ENCODE assay signal across 8 mouse cellular contexts in the genomic region with DNA sequence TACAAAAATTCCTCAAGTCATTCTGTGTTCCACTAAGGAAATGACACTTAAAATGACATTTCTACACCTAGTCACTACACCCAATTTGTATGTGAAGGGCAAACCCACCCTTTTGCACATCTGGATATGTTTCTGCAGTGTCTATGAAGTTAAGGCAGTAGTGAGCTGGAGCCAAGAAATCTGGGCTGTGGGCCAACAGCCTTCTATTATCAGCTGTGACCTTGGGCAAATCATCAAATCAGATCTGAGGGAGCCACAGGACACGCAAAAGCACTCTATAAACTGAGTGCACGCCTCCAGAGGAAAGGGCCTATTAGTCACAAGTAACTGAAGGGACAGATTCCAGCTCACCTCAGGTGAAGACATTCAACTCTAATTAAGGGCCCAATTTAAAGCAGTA. TPM values are rescaled to one million over a fixed set of nuclear protein-coding genes. Genes with fewer than 3 reads are reported as not detected.
DNase-seq lines count a peak whose midpoint lies in the region; ATAC-seq and TF ChIP-seq lines count a peak whose summit lies in the region.

No protein-coding gene starts in this region.

- TF ChIP-seq EP300 in heart, postnatal 0 days (IDR thresholded peaks at IDR 0.05; ENCODE audit: low read depth) = 0 out of 2 replicates have a peak, but pooled peaks have one; percentile 37

- H3K27me3 ChIP-seq in forebrain, embryonic 16.5 days (replicated peaks; ENCODE audit: control insufficient read depth, insufficient read depth, low read length) = no peaks in the 10 kb centered on the region
- no peaks in the 10 kb centered on the region for H3K27me3 ChIP-seq in forebrain, postnatal 0 days (ENCODE audit: insufficient read depth, low read length)
- no peaks in the 10 kb centered on the region for H3K27me3 ChIP-seq in heart, postnatal 0 days (ENCODE audit: control insufficient read depth, insufficient read depth, low read length)
- H3K27me3 ChIP-seq in limb, embryonic 10.5 days (ENCODE audit: low read depth, poor library complexity, severe bottlenecking) = no peaks in the 10 kb centered on the region

- 7% methylated on average over 2 of the region's 2 CpGs for WGBS in forebrain, embryonic 16.5 days
- 17% methylated on average over 2 of the region's 2 CpGs for WGBS in forebrain, postnatal 0 days
- 5% methylated on average over 2 of the region's 2 CpGs for WGBS in heart, postnatal 0 days
- 81% methylated on average over 2 of the region's 2 CpGs for WGBS in limb, embryonic 10.5 days

- no peak for ATAC-seq in forebrain, embryonic 16.5 days
- ATAC-seq in forebrain, postnatal 0 days = no peak
- ATAC-seq in heart, postnatal 0 days (ENCODE audit: insufficient read depth, low read depth) = no peak
- no peak for ATAC-seq in erythroblast, adult 5-6 weeks (replicated peaks; ENCODE audit: low FRiP score, poor library complexity, severe bottlenecking)

- no peak for TF ChIP-seq CTCF in forebrain, postnatal 0 days (IDR thresholded peaks at IDR 0.05; ENCODE audit: low read depth)
- TF ChIP-seq CTCF in heart, postnatal 0 days (IDR thresholded peaks at IDR 0.05; ENCODE audit: low read depth) = no peak

- H3K36me3 ChIP-seq in forebrain, embryonic 16.5 days (ENCODE audit: control insufficient read depth, insufficient read depth) = peaks cover 11% of the 10 kb centered on the region
- peaks cover 30% of the 10 kb centered on the region for H3K36me3 ChIP-seq in forebrain, postnatal 0 days (ENCODE audit: insufficient read depth)
- H3K36me3 ChIP-seq in heart, postnatal 0 days (replicated peaks; ENCODE audit: control insufficient read depth, insufficient read depth, low read length) = peaks cover 36% of the 10 kb centered on the region
- H3K36me3 ChIP-seq in limb, embryonic 10.5 days = peaks cover 60% of the 10 kb centered on the region

- no peaks in the 10 kb centered on the region for H3K9me3 ChIP-seq in forebrain, embryonic 16.5 days (ENCODE audit: control insufficient read depth, low read length)
- no peaks in the 10 kb centered on the region for H3K9me3 ChIP-seq in forebrain, postnatal 0 days (ENCODE audit: low read length)
- H3K9me3 ChIP-seq in heart, postnatal 0 days (replicated peaks; ENCODE audit: control insufficient read depth, low read length) = no peaks in the 10 kb centered on the region
- no peaks in the 10 kb centered on the region for H3K9me3 ChIP-seq in limb, embryonic 10.5 days (replicated peaks)

- peaks cover 29% of the 10 kb centered on the region for H3K4me1 ChIP-seq in forebrain, embryonic 16.5 days (replicated peaks; ENCODE audit: control insufficient read depth, insufficient read depth, low read length)
- peaks cover 5% of the 10 kb centered on the region; the same call in 1 of the 2 replicates for H3K4me1 ChIP-seq in forebrain, postnatal 0 days (ENCODE audit: insufficient read depth)
- peaks cover 41% of the 10 kb centered on the region for H3K4me1 ChIP-seq in heart, postnatal 0 days (ENCODE audit: control insufficient read depth, insufficient read depth)
- peaks cover 32% of the 10 kb centered on the region for H3K4me1 ChIP-seq in limb, embryonic 10.5 days

- DNase-seq in forebrain, postnatal 0 days = no peak
- DNase-seq in adrenal gland, postnatal 4 days (ENCODE audit: low spot score in 2 of 2) = peak; percentile 53 to 66
- peak; percentile 59 for DNase-seq in heart, postnatal 0 days (ENCODE audit: low spot score)
- DNase-seq in limb, embryonic 10.5 days (ENCODE audit: low spot score) = no peak
- peak; percentile 76 for DNase-seq in ovary, postnatal 36 days (ENCODE audit: low spot score)
- no peak for DNase-seq in frontal cortex, postnatal 25 days (ENCODE audit: low spot score in 2 of 2)

- H3K27ac ChIP-seq in forebrain, embryonic 16.5 days (ENCODE audit: low read length) = no peak overlapping the region
- no peak overlapping the region for H3K27ac ChIP-seq in forebrain, postnatal 0 days (ENCODE audit: low read depth, low read length)
- H3K27ac ChIP-seq in heart, postnatal 0 days (ENCODE audit: low read depth) = peak overlapping the region; percentile 94
- no peak overlapping the region for H3K27ac ChIP-seq in limb, embryonic 10.5 days

- H3K4me2 ChIP-seq in forebrain, embryonic 16.5 days (ENCODE audit: low read length) = peak overlapping the region; percentile 6; the same call in 1 of the 2 replicates
- no peak overlapping the region for H3K4me2 ChIP-seq in forebrain, postnatal 0 days (ENCODE audit: low read depth)
- peak overlapping the region; percentile 93 for H3K4me2 ChIP-seq in heart, postnatal 0 days (ENCODE audit: low read depth, low read length)

- H3K4me3 ChIP-seq in forebrain, embryonic 16.5 days (replicated peaks; ENCODE audit: low read length) = no peak overlapping the region
- no peak overlapping the region for H3K4me3 ChIP-seq in forebrain, postnatal 0 days (ENCODE audit: low read depth, low read length)
- H3K4me3 ChIP-seq in heart, postnatal 0 days (ENCODE audit: low read depth, low read length) = peak overlapping the region; percentile 86; the same call in 1 of the 2 replicates
- 0 out of 2 replicates have a peak overlapping the region, but pooled peaks have one; percentile 96 for H3K4me3 ChIP-seq in limb, embryonic 10.5 days

- H3K9ac ChIP-seq in forebrain, embryonic 16.5 days (replicated peaks; ENCODE audit: low read depth, low read length) = no peak overlapping the region
- no peak overlapping the region for H3K9ac ChIP-seq in forebrain, postnatal 0 days
- peak overlapping the region; percentile 9; the same call in 1 of the 2 replicates for H3K9ac ChIP-seq in heart, postnatal 0 days (replicated peaks; ENCODE audit: low read depth, low read length)

RNA-seq across cellular contexts. Expression of a gene that starts 3.2 kb away (rescaled TPM):
- 126 TPM in 2 replicates for polyA plus RNA-seq in forebrain, embryonic 16.5 days (2015; fragmentation: Nextera tagmentation; extraction: Ambion mirVana)
- 123 and 141 TPM in 2 replicates for total RNA-seq in forebrain, postnatal 0 days (2014; rRNA removed)
- 79.6 and 89.2 TPM in 2 replicates for polyA plus RNA-seq in forebrain, postnatal 0 days (2015; fragmentation: Nextera tagmentation; extraction: Ambion mirVana)
- 10 to 100 TPM; 86.5 to 97.9 TPM for total RNA-seq in adrenal gland, postnatal 4 days (2021)
- 113 and 152 TPM in 2 replicates for total RNA-seq in heart, postnatal 0 days (2014; rRNA removed; ENCODE audit: low replicate concordance)
- 52.2 and 54.9 TPM in 2 replicates for polyA plus RNA-seq in heart, postnatal 0 days (2015; fragmentation: Nextera tagmentation; extraction: Ambion mirVana)
- polyA plus RNA-seq in limb, embryonic 10.5 days (2016; fragmentation: Nextera tagmentation; extraction: Ambion mirVana) = 146 and 157 TPM in 2 replicates
- 14.8 and 21.1 TPM in 2 replicates for total RNA-seq in erythroblast, adult 5-6 weeks (2015; ENCODE audit: low replicate concordance)
- 5.5 and 6.3 TPM in 2 replicates for total RNA-seq in erythroblast, adult 5-6 weeks (2017; ENCODE audit: low replicate concordance)

Comparison
In these comparisons a context has a peak if more than half of its experiments do, and no peak if none do; other contexts are left out.
1. H3K4me3 ChIP-seq: peak in heart, postnatal 0 days (single experiment) and limb, embryonic 10.5 days (single experiment); none in forebrain, embryonic 16.5 days (single experiment) and forebrain, postnatal 0 days (single experiment).
2. DNase-seq: peak in adrenal gland, postnatal 4 days (2 of 2), heart, postnatal 0 days (single experiment) and ovary, postnatal 36 days (single experiment); none in forebrain, postnatal 0 days (single experiment), limb, embryonic 10.5 days (single experiment) and frontal cortex, postnatal 25 days (0 of 2).